Mouse (Mus musculus) liver, embryonic 12.5 days (tissue): ENCODE data around the gene Napepld. TPM values are rescaled to one million over a fixed set of nuclear protein-coding genes. Genes with fewer than 3 reads are reported as not detected.
"Not testable (repeated sequence)": the region's sequence is repeated elsewhere in the genome, so short reads cannot be mapped to it uniquely, and the experiment has no call there.

Source experiments
- ATAC-seq: fragments of 200-750 bp; cut with Nextera tagmentation; 2 replicates; pipeline ENCODE4 v1.8.0; 2017; ENCODE audit warnings: moderate number of reproducible peaks, mild to moderate bottlenecking, moderate library complexity
- H3K27ac ChIP-seq: fragments of 300-500 bp; sonication (generic); 2 replicates; pipeline ENCODE4 v1.5.1; 2016; ENCODE audit warnings: mild to moderate bottlenecking
- H3K27me3 ChIP-seq: fragments of 300-500 bp; sonication (generic); replicated peaks from 2 replicates; pipeline ENCODE4 v1.6.1; 2016; ENCODE audit warnings: mild to moderate bottlenecking, moderate library complexity
- H3K36me3 ChIP-seq: fragments of 300-500 bp; sonication (generic); 2 replicates; pipeline ENCODE4 v1.6.1; 2016; ENCODE audit warnings: mild to moderate bottlenecking, moderate library complexity
- H3K4me1 ChIP-seq: fragments of 300-500 bp; sonication (generic); 2 replicates; pipeline ENCODE4 v1.6.1; 2016
- H3K4me2 ChIP-seq: fragments of 300-500 bp; sonication (generic); 2 replicates; pipeline ENCODE4 v1.6.1; 2016; ENCODE audit warnings: mild to moderate bottlenecking, moderate library complexity
- H3K4me3 ChIP-seq: fragments of 300-500 bp; sonication (generic); 2 replicates; pipeline ENCODE4 v1.5.1; 2016; ENCODE audit warnings: mild to moderate bottlenecking, moderate library complexity
- H3K9ac ChIP-seq: fragments of 300-500 bp; sonication (generic); 2 replicates; pipeline ENCODE4 v1.6.1; 2016; ENCODE audit warnings: mild to moderate bottlenecking, moderate library complexity
- H3K9me3 ChIP-seq: fragments of 300-500 bp; sonication (generic); replicated peaks from 2 replicates; pipeline ENCODE4 v1.6.1; 2016; ENCODE audit warnings: mild to moderate bottlenecking, moderate library complexity
- WGBS: fragments of 180-500 bp; shearing (Covaris S2); methylation state at CpG from one replicate; pipeline ENCODE4 v1.1.7; 2016; ENCODE audit not compliant: insufficient replicate concordance; 5-methylcytosine and 5-hydroxymethylcytosine counted together
- polyA plus RNA-seq: library from polyadenylated mRNA; unstranded; fragments of >200 nt; fragmentation: Nextera tagmentation; extraction: Ambion mirVana; gene quantifications from 2 replicates; pipeline ENCODE4 v1.2.1, GENCODE M21; 2016

Gene Napepld
- polyA plus RNA-seq, 1 experiment from 2014 or later: 1.6 TPM

- Histone ChIP-seq H3K4me2 (no peak overlapping the region), H3K4me3 (no peak overlapping the region), H3K36me3 (no peaks in the 10 kb centered on the region), H3K4me1 (peaks cover 29% of the 10 kb centered on the region), H3K9me3 (no peaks in the 10 kb centered on the region), H3K9ac (no peak overlapping the region), H3K27me3 (no peaks in the 10 kb centered on the region), H3K27ac (peak overlapping the region; percentile 37; the same call in 1 of the 2 replicates)
- whole genome bisulfite sequencing: 63% methylated on average over 6 of the region's 6 CpGs
- no peak for ATAC-seq
These were observed 1.8 kb upstream of the Napepld start for GRCm38 (mm10) chr5:21702873-21703475.

DNA sequence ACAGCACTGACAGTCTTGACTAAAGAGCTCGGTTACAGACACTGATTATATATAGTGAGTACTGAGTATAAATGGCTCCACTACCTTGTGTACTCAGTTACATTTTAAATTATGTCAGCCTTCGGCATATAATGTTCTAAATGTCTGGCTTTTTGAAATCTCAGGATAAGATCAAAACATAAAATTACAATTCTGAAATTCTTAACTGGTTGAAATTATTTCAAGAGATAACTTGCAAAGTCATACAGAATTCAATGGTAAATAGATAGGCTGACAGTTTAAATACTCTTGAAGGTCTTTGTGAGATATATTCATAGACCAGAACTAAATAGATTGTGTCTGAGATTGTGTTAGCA is 791 bp upstream of the Napepld start:
- ATAC-seq: no peak
- no peaks in the 10 kb centered on the region for H3K36me3 ChIP-seq
- 37% methylated on average over 2 of the region's 2 CpGs for WGBS
- H3K4me2 ChIP-seq: peak overlapping the region; percentile 93
- peak overlapping the region; percentile 95 for H3K27ac ChIP-seq
- no peaks in the 10 kb centered on the region for H3K9me3 ChIP-seq
- H3K4me3 ChIP-seq: peak overlapping the region; percentile 78
- H3K4me1 ChIP-seq: peaks cover 29% of the 10 kb centered on the region
- H3K27me3 ChIP-seq: no peaks in the 10 kb centered on the region
- H3K9ac ChIP-seq: peak overlapping the region; percentile 85

GRCm38 (mm10) chr5:21700934-21701333 is 262 bp downstream of the Napepld start:
- no peaks in the 10 kb centered on the region for H3K36me3 ChIP-seq
- peak overlapping the region; percentile 80 for H3K9ac ChIP-seq
- H3K4me3 ChIP-seq: peak overlapping the region; percentile 78
- H3K4me1 ChIP-seq: peaks cover 29% of the 10 kb centered on the region
- H3K27me3 ChIP-seq: no peaks in the 10 kb centered on the region
- peak overlapping the region; percentile 95 for H3K27ac ChIP-seq
- no peaks in the 10 kb centered on the region for H3K9me3 ChIP-seq
- peak; percentile 19 for ATAC-seq
- H3K4me2 ChIP-seq: peak overlapping the region; percentile 93
- WGBS: under 1% methylated on average over 22 of the region's 22 CpGs

DNA sequence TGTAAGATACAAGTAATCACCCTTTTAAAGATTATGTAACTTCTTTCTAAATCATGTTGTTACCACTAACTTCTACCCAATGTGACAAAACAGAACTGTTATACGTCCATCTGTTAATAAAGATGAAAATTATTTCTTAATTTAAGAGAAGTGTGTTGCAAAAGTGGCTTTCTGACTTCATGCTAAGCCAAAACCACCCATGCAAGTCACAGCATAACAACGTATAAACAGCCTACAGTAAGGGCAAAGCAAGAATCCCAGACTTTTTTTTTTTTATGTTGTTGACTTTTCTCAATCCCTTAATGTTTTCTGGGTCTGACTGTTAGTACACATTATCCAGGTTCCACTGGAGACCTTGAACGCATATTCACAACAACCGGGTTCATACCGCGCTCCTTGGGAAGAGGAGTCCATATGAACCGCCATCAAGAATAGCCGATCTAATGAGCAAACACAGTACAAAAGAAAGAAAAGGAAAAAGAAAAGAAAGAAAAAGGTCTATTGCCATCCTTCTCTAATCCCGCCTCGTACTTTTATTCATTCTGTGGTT is 849 bp downstream of the Napepld start:
- Histone ChIP-seq H3K4me1 (peaks cover 29% of the 10 kb centered on the region), H3K4me2 (peak overlapping the region; percentile 93), H3K36me3 (no peaks in the 10 kb centered on the region), H3K9me3 (no peaks in the 10 kb centered on the region), H3K4me3 (peak overlapping the region; percentile 78), H3K27ac (peak overlapping the region; percentile 95; the same call in 1 of the 2 replicates), H3K27me3 (no peaks in the 10 kb centered on the region), H3K9ac (peak overlapping the region; percentile 80)
- ATAC-seq: no peak
- 20% methylated on average over 10 of the region's 10 CpGs for whole genome bisulfite sequencing

- Histone ChIP-seq H3K4me1 (peaks cover 29% of the 10 kb centered on the region), H3K4me2 (peak overlapping the region; percentile 31; the same call in 1 of the 2 replicates)
- not testable (repeated sequence) for ATAC-seq, H3K36me3 ChIP-seq, H3K27me3 ChIP-seq, H3K4me3 ChIP-seq, H3K27ac ChIP-seq, H3K9me3 ChIP-seq, H3K9ac ChIP-seq
- 91% methylated on average over 3 of the region's 3 CpGs for WGBS
These were observed 1.6 kb downstream of the Napepld start for GRCm38 (mm10) chr5:21699555-21699954.

DNA sequence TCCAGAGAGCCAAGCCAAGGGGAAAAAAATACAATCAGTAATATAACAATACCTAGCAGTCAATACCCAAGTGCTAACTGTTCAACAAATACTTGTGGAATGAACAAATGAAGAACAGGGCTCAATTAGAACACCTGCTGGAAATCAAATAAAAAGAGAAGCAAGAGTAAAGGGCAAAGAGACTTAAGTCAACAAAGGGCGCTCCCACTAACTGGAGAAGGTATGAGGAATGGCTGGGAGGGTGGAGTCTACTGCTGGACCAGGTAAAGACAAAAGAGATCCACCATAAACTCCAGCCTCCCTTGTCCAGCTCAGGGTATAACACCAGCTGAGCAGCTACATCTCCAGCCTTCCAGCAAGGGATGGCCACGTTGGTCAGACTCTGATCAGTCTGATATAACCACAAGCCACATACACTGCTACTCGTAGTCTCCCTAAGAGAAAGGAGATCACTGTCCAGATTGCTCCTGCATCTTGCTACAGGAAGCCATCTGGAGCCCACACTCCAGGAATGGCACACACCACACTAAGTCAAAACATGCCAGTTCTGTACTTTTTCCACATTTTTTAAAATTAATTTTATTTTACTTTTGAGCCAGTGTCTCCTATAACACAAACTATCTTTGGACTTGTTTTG is 6.2 kb downstream of the Napepld start:
- H3K4me3 ChIP-seq: no peak overlapping the region
- ATAC-seq: no peak

DNA sequence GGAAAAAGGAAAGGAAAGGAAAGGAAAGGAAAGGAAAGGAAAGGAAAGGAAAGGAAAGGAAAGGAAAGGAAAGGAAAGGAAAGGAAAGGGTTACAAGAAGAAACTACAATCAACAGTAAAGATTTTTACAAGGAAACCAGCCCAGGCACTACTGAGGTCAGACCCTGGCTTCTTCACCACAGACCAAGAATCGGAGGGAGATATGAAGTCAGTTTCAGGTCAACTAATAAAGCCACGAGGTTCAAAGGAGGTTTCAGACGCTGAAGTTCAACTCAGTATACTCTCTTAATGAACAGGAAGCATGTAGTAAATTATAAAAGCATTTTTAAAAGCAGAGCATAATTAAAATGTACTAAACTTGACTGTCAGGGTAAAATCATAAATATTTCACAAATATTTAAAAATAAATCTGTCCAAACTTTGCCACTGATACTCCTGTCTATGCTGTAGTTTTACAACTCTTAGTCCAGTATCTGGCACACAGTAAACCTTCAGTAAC is 7.8 kb downstream of the Napepld start:
- Histone ChIP-seq H3K36me3 (no peaks in the 10 kb centered on the region), H3K9me3 (no peaks in the 10 kb centered on the region), H3K27ac (no peak overlapping the region), H3K4me2 (no peak overlapping the region), H3K9ac (no peak overlapping the region), H3K4me3 (no peak overlapping the region), H3K27me3 (no peaks in the 10 kb centered on the region), H3K4me1 (no peaks in the 10 kb centered on the region)
- no peak for ATAC-seq
- 44% methylated on average over 3 of the region's 3 CpGs for WGBS

More for the DNA sequence above, 6.2 kb downstream of the Napepld start:
- H3K4me2 ChIP-seq: no peak overlapping the region
- H3K36me3 ChIP-seq: no peaks in the 10 kb centered on the region
- H3K9me3 ChIP-seq: no peaks in the 10 kb centered on the region
- H3K4me1 ChIP-seq: peaks cover 3% of the 10 kb centered on the region; the same call in 1 of the 2 replicates
- 40% methylated on average over 3 of the region's 3 CpGs for WGBS
- H3K27me3 ChIP-seq: no peaks in the 10 kb centered on the region
- no peak overlapping the region for H3K27ac ChIP-seq
- H3K9ac ChIP-seq: no peak overlapping the region

DNA sequence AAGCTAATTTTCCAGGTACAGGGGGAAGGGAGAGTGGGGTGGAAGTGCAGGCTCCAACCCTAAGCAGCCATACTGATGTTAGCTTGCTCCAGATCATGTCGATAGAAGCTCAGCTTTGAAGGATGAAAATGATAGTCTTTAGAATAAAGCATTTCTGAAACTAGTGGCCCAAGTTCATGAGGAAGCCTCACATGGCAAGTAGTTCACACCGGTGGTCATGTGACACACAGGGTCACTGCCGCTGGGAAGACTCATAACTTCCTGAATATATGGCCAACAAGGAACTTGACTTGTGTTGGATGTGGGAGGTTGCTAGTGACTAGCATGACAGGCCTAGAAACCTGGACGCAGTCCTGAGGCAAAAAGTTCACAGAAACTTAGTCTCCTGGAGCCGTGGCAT is 9.0 kb downstream of the Napepld start:
- Histone ChIP-seq H3K4me1 (peaks cover 2% of the 10 kb centered on the region; the same call in 1 of the 2 replicates), H3K9ac (no peak overlapping the region), H3K4me3 (no peak overlapping the region), H3K36me3 (no peaks in the 10 kb centered on the region), H3K27ac (no peak overlapping the region), H3K27me3 (no peaks in the 10 kb centered on the region), H3K9me3 (no peaks in the 10 kb centered on the region), H3K4me2 (no peak overlapping the region)
- WGBS: 66% methylated on average over 5 of the region's 5 CpGs
- ATAC-seq: no peak

DNA sequence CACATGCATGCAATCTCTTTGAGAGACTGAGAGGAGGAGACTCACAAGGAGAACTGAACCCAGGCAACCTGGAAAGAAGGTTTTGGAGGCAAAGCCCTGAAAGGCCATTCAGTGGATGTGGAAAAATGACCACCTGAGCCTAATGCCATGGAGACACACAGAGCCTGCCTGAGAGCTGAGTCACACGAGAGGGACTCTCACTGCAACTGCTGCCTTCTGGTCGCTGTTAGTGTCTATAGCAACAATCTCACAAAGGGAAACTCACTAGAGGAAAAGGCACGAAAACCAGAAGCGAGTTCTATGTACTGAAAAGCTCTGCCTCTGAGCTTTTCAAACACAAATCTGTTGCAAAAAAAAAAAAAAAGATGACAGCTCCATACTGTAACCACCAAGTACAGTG is 14.2 kb downstream of the Napepld start:
- Histone ChIP-seq H3K4me3 (no peak overlapping the region), H3K9me3 (no peaks in the 10 kb centered on the region), H3K4me2 (no peak overlapping the region), H3K9ac (no peak overlapping the region), H3K4me1 (peaks cover 9% of the 10 kb centered on the region), H3K27ac (no peak overlapping the region), H3K36me3 (no peaks in the 10 kb centered on the region), H3K27me3 (no peaks in the 10 kb centered on the region)
- peak; percentile 46; the same call in 1 of the 2 replicates for ATAC-seq
- WGBS: 24% methylated on average over 4 of the region's 4 CpGs

DNA sequence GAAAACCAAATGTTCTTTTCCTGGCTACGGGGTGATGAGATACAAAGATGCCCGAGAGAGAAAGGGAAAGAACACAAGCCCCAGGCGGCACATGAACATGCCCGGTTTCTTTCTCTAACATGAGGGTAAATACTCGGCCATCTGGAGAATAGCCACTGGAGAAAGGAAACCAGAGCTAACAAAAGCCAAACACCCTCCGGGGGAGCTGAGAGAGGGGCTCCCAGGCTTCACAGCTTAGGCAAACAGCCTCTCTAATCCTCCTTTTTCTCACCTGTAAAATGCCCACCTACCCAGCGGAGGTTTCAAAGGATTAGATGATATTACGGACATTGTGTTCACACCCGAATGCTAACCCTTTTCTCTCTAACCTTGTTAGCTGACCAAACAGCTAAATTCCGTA is 16.2 kb downstream of the Napepld start:
- WGBS: 69% methylated on average over 10 of the region's 10 CpGs
- no peaks in the 10 kb centered on the region for H3K36me3 ChIP-seq
- H3K4me1 ChIP-seq: peaks cover 16% of the 10 kb centered on the region
- H3K27ac ChIP-seq: no peak overlapping the region
- H3K27me3 ChIP-seq: no peaks in the 10 kb centered on the region
- H3K9ac ChIP-seq: no peak overlapping the region
- no peak overlapping the region for H3K4me3 ChIP-seq
- H3K9me3 ChIP-seq: no peaks in the 10 kb centered on the region
- H3K4me2 ChIP-seq: no peak overlapping the region
- no peak for ATAC-seq

DNA sequence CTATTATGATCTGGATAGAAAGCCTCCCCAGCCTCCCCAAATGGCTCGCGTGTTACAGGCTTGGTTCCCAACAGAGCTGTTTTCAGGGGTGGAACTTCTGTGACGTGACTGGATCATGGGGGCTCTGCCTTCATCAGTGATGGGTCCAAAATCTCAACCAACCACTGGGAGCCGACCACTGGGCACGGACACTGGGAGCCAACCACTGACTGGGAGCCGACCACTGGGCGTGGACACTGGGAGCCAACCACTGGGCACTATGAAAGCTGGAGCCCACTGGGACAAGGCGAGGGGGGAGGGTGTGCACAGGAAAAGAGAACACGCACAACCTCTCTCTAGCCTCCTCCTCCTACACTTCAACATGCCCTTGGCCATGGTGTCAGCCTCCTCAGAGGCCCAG is 17.4 kb downstream of the Napepld start:
- Histone ChIP-seq H3K27me3 (no peaks in the 10 kb centered on the region), H3K4me3 (no peak overlapping the region), H3K9ac (no peak overlapping the region), H3K4me2 (no peak overlapping the region), H3K9me3 (no peaks in the 10 kb centered on the region), H3K4me1 (peaks cover 16% of the 10 kb centered on the region), H3K36me3 (no peaks in the 10 kb centered on the region), H3K27ac (no peak overlapping the region)
- no peak for ATAC-seq
- WGBS: 88% methylated on average over 9 of the region's 9 CpGs

GRCm38 (mm10) chr5:21680940-21681339 is 20.3 kb downstream of the Napepld start:
- Histone ChIP-seq H3K9me3 (no peaks in the 10 kb centered on the region), H3K4me3 (no peak overlapping the region), H3K27me3 (no peaks in the 10 kb centered on the region), H3K27ac (no peak overlapping the region), H3K9ac (no peak overlapping the region), H3K4me2 (no peak overlapping the region), H3K36me3 (peaks cover 6% of the 10 kb centered on the region; the same call in 1 of the 2 replicates), H3K4me1 (peaks cover 7% of the 10 kb centered on the region; the same call in 1 of the 2 replicates)
- no peak for ATAC-seq
- WGBS: 71% methylated on average over 5 of the region's 5 CpGs
